Mouse (Mus musculus): ENCODE data around the gene Hfe2.

Hfe2 gene

GRCm38 (mm10) chr3:96573611-96574511 is 48.9 kb downstream of the Hfe2 start:
- no peak for DNase-seq (ENCODE audit: low read depth, low spot score)

DNA sequence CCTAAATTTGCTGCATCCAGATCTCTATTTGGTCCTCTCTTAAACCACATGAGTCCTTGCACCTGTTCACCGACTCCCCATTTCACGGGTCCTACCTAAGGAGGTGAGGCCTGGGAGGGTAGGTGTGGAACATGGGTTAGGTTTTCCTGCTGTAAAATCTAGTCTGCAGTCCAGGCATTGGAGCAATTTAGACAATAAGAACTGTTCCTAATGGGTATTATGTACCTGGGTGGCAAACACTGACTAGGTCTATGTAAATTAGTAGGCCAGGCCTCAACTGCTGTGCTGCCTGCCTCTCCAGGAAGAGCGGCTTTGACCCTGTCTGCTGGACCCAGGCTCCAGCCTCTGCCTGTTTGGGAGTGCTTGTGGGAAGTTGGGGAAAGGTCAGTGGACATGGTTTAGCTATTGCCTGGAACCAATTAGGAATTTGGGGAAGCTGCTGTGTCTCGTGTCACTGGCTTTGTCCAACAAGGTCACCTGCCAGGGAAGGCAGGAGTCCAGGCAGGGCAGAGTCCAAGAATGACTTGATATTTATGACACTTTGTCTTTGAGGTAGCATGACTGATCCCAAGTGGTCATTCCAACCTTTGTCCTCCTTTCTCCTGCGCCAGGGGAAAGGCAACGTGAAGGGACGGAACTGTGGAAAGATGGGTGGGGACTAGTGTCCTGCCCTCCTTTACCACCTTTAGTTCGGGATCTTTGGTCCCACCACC is 50.5 kb downstream of the Hfe2 start:
- no peak for DNase-seq (ENCODE audit: low read depth, low spot score)

DNA sequence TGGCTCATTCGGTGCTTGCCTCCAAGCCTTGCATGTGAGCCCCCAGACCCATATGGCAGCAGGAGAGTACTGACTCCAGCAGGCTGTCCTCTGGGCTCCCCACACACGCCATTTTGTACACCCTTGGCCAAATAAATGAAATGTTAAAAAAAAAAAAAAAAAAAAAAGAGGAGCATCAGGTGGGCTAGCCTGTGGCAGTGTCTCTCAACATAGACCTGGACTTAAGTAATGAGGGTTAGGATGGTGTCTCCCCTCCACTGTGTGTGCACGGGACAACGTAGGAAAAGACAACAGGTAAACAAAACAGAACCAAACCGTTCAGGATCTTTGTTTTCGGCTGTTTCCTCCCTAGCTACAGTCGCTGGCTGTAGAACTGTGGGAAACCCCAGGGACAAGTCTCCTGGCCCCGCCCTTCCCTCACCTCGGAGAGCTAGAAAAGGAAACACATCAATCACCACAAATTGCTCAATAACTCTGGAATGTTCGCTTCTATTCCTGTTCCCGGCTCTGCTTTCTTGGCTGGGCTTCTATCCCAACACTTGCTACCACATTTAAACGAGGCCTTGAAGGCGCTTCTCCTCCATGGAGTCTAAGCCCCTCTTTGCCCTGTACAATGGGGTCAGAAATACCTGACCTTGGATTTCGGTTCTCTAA is 51.2 kb downstream of the Hfe2 start:
- DNase-seq (ENCODE audit: low read depth, low spot score): no peak

DNA sequence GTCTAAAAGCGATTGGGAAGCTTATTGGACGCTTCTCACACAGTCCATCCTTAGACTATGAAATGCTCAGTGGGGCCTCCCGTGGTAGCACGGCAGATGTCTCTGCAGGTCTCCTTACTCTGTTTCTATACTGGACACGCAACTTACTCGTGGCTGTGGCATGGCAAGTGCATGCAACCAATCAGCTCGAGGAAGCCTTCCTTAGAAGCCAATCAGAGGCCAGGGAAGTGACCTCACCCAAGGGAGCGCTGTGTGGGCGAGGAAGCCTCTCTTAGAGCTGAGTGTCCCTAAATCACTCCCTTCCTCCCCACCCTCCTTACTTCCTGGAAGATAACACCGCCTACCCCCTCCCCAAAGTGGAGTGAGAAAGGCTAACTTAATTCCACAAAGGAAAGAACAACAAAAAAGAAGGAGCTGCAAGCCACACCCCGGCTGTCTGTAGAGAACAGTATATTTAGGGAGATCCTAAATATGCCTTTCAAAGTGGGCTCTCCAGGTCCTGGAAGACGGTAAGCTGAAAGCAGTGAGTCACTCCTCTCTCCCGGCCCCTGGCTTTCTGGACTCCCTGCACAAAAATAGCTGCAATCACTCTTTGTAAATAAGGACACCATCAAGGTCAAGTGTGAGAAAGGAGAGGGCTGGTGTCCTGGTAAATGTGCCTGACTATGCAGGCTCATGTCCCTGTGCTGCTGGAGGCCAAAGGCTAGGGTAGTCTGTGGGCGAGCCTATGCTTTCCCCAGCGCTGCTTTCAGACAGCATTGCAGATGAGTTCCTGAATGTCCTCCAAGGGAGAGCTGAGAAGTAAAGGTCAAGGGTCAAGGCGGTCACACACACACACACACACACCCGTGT is 51.9 kb downstream of the Hfe2 start, which contains the start of gene Gm16253:
Gm16253 (plus strand) TSS at position 295 of the 852 bp plus-strand sequence.
- no peak for DNase-seq (ENCODE audit: low read depth, low spot score)

DNA sequence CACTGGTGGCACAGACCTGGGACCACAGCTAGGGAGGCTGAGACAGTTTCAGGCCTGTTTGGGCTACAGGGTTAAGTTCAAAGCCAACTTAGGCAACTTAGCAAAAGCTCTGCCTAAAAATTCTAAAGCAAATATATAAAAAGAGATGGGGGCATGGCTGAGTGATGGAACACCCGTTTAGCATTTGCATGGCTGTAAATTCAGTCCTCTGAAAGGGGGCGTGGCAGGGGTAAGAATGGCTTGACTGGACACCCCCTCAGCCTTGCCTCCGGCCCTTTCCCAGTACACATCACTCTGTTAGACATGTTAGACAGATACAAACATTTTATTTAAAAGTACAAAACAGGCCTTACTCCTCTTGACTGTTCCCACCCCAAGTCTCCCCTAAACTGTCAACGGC is 52.6 kb downstream of the Hfe2 start:
- no peak for DNase-seq (ENCODE audit: low read depth, low spot score)

Data from retina, adult 2 months (tissue).